20 mouse cellular contexts compared by ENCODE assay signal in the genomic region with DNA sequence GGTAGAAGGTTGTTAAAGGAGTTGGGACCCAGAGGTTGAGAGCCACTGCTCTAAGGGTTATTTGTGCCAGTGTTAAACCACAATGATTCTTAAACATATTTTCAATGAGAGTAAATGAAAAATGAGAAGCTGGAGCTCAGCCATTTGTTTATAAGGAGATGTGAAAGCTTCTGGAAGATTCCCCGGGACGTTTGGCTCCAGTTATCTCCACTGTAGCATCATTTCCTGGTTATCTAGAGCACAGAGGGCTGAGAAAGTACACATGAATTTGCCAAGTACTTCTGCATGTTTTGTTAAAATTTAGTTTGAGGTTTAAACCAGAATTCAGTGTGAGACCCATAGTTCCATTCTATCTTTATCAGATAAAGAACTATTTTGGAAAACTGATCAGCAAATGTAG. TPM values are rescaled to one million over a fixed set of nuclear protein-coding genes. Genes with fewer than 3 reads are reported as not detected.
DNase-seq lines count a peak whose midpoint lies in the region; ATAC-seq and TF ChIP-seq lines count a peak whose summit lies in the region.
"Had no signal": no experiment of that assay in that cellular context is flagged by ENCODE, and none has a peak within 500 bp of the region (broad histone marks: within the 10 kb centered on the region; RNA-seq: fewer than 3 reads in every experiment).

No protein-coding gene starts in this region.

- no peak overlapping the region for H3K4me2 ChIP-seq in forebrain, embryonic 14.5 days (ENCODE audit: low read length)
- no peak overlapping the region for H3K4me2 ChIP-seq in forebrain, embryonic 12.5 days
- no peak overlapping the region for H3K4me2 ChIP-seq in heart, embryonic 16.5 days (ENCODE audit: low read depth, low read length)
- H3K4me2 ChIP-seq: embryonic facial prominence, embryonic 13.5 days; forebrain, embryonic 13.5 days; heart, embryonic 12.5 days; hindbrain, embryonic 14.5 days had no signal

- no peaks in the 10 kb centered on the region for H3K4me1 ChIP-seq in forebrain, embryonic 14.5 days (ENCODE audit: control insufficient read depth, insufficient read depth, low read length)
- no peaks in the 10 kb centered on the region for H3K4me1 ChIP-seq in forebrain, embryonic 12.5 days
- H3K4me1 ChIP-seq in heart, embryonic 16.5 days (ENCODE audit: control insufficient read depth, insufficient read depth, low read length), result no peaks in the 10 kb centered on the region
- no peaks in the 10 kb centered on the region for H3K4me1 ChIP-seq in liver, adult 2 months (ENCODE audit: control insufficient read depth, insufficient read depth, low read length)
- H3K4me1 ChIP-seq: heart, embryonic 12.5 days; hindbrain, embryonic 10.5 days had no signal

- WGBS in forebrain, embryonic 14.5 days, result 76% methylated on average over 2 of the region's 2 CpGs
- WGBS in forebrain, embryonic 12.5 days, result 91% methylated on average over 2 of the region's 2 CpGs
- WGBS in heart, embryonic 16.5 days, result 39% methylated on average over 2 of the region's 2 CpGs
- WGBS in liver, adult 2 months, result 60% methylated on average over 2 of the region's 2 CpGs

- TF ChIP-seq CTCF in liver, adult 2 months (IDR thresholded peaks at IDR 0.05; ENCODE audit: low read depth, low read length), result no peak

- no peaks in the 10 kb centered on the region for H3K79me2 ChIP-seq in liver, adult 2 months (ENCODE audit: control insufficient read depth, insufficient read depth, low read length)

- peak; percentile 30 for DNase-seq in forebrain, embryonic 14.5 days (ENCODE audit: low spot score)
- DNase-seq in heart, postnatal 10 days, result no peak
- peak; percentile 26 for DNase-seq in liver, adult 2 months (ENCODE audit: extremely low read depth, low read depth, low spot score)
- DNase-seq in liver, result no peak
- DNase-seq in testis, postnatal 14 days (ENCODE audit: low spot score), result peak; percentile 12
- DNase-seq in testis, postnatal 10 days (ENCODE audit: low spot score), result no peak
- DNase-seq: adrenal gland, postnatal 14 days; B cell, adult 2 months; cerebellum, adult 18-20 months; cerebellum, adult 9-11 months; cerebellum, postnatal 36 days had no signal

- no peaks in the 10 kb centered on the region for H3K9me3 ChIP-seq in forebrain, embryonic 14.5 days (replicated peaks; ENCODE audit: control insufficient read depth, low read length)
- no peaks in the 10 kb centered on the region for H3K9me3 ChIP-seq in forebrain, embryonic 12.5 days
- no peaks in the 10 kb centered on the region for H3K9me3 ChIP-seq in heart, embryonic 16.5 days (replicated peaks; ENCODE audit: control insufficient read depth, low read length)
- H3K9me3 ChIP-seq: embryonic facial prominence, embryonic 13.5 days; forebrain, embryonic 13.5 days; heart, embryonic 12.5 days; hindbrain, embryonic 10.5 days had no signal

- no peaks in the 10 kb centered on the region for H3K36me3 ChIP-seq in forebrain, embryonic 14.5 days (ENCODE audit: control insufficient read depth, insufficient read depth, low read length)
- no peaks in the 10 kb centered on the region for H3K36me3 ChIP-seq in forebrain, embryonic 12.5 days (replicated peaks)
- H3K36me3 ChIP-seq in heart, embryonic 16.5 days (ENCODE audit: control insufficient read depth, insufficient read depth), result no peaks in the 10 kb centered on the region
- no peaks in the 10 kb centered on the region for H3K36me3 ChIP-seq in liver, adult 2 months (ENCODE audit: control insufficient read depth, insufficient read depth, low read length)
- H3K36me3 ChIP-seq: embryonic facial prominence, embryonic 13.5 days; G1E; heart, embryonic 12.5 days; hindbrain, embryonic 10.5 days had no signal

- intact Hi-C loops in heart, postnatal 10 days (cut with DNase I), result no loop called here

- H3K27me3 ChIP-seq in forebrain, embryonic 14.5 days (replicated peaks; ENCODE audit: control insufficient read depth, insufficient read depth, low read length), result no peaks in the 10 kb centered on the region
- no peaks in the 10 kb centered on the region for H3K27me3 ChIP-seq in forebrain, embryonic 12.5 days
- H3K27me3 ChIP-seq in heart, embryonic 16.5 days (ENCODE audit: control insufficient read depth, insufficient read depth, low read length), result no peaks in the 10 kb centered on the region
- no peaks in the 10 kb centered on the region for H3K27me3 ChIP-seq in liver, adult 2 months (ENCODE audit: control insufficient read depth, insufficient read depth, low read length)
- H3K27me3 ChIP-seq: embryonic facial prominence, embryonic 13.5 days; forebrain, embryonic 13.5 days; heart, embryonic 12.5 days had no signal

- H3K4me3 ChIP-seq in forebrain, embryonic 14.5 days (ENCODE audit: low read depth, low read length), result no peak overlapping the region
- H3K4me3 ChIP-seq in forebrain, embryonic 12.5 days (replicated peaks), result no peak overlapping the region
- no peak overlapping the region for H3K4me3 ChIP-seq in heart, embryonic 16.5 days (ENCODE audit: low read length)
- H3K4me3 ChIP-seq in liver, adult 2 months (ENCODE audit: insufficient read depth, low read depth, low read length), result no peak overlapping the region
- H3K4me3 ChIP-seq: embryonic facial prominence, embryonic 13.5 days; forebrain, embryonic 13.5 days; heart, embryonic 12.5 days; hindbrain, embryonic 10.5 days had no signal

- H3K9ac ChIP-seq in forebrain, embryonic 14.5 days (ENCODE audit: low read length), result no peak overlapping the region
- H3K9ac ChIP-seq in forebrain, embryonic 12.5 days, result no peak overlapping the region
- H3K9ac ChIP-seq in heart, embryonic 16.5 days (ENCODE audit: low read length), result no peak overlapping the region
- H3K9ac ChIP-seq in liver, adult 2 months (ENCODE audit: low read depth, low read length), result no peak overlapping the region
- H3K9ac ChIP-seq: embryonic facial prominence, embryonic 13.5 days; forebrain, embryonic 13.5 days; heart, embryonic 12.5 days; hindbrain, embryonic 14.5 days had no signal

- no peak for TF ChIP-seq POLR2A in liver, adult 2 months (IDR thresholded peaks at IDR 0.05; ENCODE audit: extremely low read depth, insufficient read depth, low read length)

- no peak for ATAC-seq in forebrain, embryonic 14.5 days
- ATAC-seq in forebrain, embryonic 12.5 days (ENCODE audit: low FRiP score), result no peak
- ATAC-seq in heart, embryonic 16.5 days (replicated peaks; ENCODE audit: extremely low read depth, insufficient read depth, low FRiP score), result no peak
- ATAC-seq: CD4-positive, CD25-positive, alpha-beta regulatory T cell, adult 4 months; forebrain, embryonic 13.5 days had no signal

- H3K27ac ChIP-seq in forebrain, embryonic 14.5 days (ENCODE audit: low read depth, low read length), result no peak overlapping the region
- no peak overlapping the region for H3K27ac ChIP-seq in forebrain, embryonic 12.5 days
- H3K27ac ChIP-seq in heart, embryonic 16.5 days (ENCODE audit: low read length), result peak overlapping the region; percentile 23; the same call in 1 of the 2 replicates
- no peak overlapping the region for H3K27ac ChIP-seq in liver, adult 2 months (replicated peaks; ENCODE audit: insufficient read depth, low read depth, low read length)
- H3K27ac ChIP-seq: embryonic facial prominence, embryonic 13.5 days; forebrain, embryonic 13.5 days; hindbrain, embryonic 10.5 days; hindbrain, embryonic 14.5 days had no signal

RNA-seq across cellular contexts. Expression of gene Dcn, which starts 5.7 kb away (rescaled TPM):
- polyA plus RNA-seq in forebrain, embryonic 14.5 days (2014; fragmentation: Nextera tagmentation; extraction: Ambion mirVana), result 73.9 and 92.3 TPM in 2 replicates
- polyA plus RNA-seq in forebrain, embryonic 12.5 days (2016; fragmentation: Nextera tagmentation; extraction: Ambion mirVana), result 22.4 and 30.6 TPM in 2 replicates
- polyA plus RNA-seq in heart, embryonic 16.5 days (2015; fragmentation: Nextera tagmentation; extraction: Ambion mirVana), result 314 and 356 TPM in 2 replicates
- total RNA-seq in heart, postnatal 10 days (2021), result 100 to 1,000 TPM; 496 to 539 TPM
- 182 and 187 TPM in 2 replicates for total RNA-seq in liver, adult 2 months (2014; rRNA removed)
- 78.1 and 90.9 TPM in 2 replicates for polyA plus RNA-seq in liver, adult 2 months (2012; rRNA removed)
- polyA plus RNA-seq: CD4-positive, CD25-positive, alpha-beta regulatory T cell, adult 4 months; G1E had no signal

Comparison
In these comparisons a context has a peak if more than half of its experiments do, and no peak if none do; other contexts are left out.
1. DNase-seq: peak in forebrain, embryonic 14.5 days (single experiment), liver, adult 2 months (single experiment) and testis, postnatal 14 days (single experiment); none in heart, postnatal 10 days (0 of 2), liver (single experiment) and testis, postnatal 10 days (single experiment).